Mouse (Mus musculus) kidney, postnatal 0 days (tissue): ENCODE results near the gene Ddb1. TPM values are rescaled to one million over a fixed set of nuclear protein-coding genes. Genes with fewer than 3 reads are reported as not detected.
"Not testable (repeated sequence)": the region's sequence is repeated elsewhere in the genome, so short reads cannot be mapped to it uniquely, and the experiment has no call there.

ENCODE experiments used
- ATAC-seq: fragments of 200-750 bp; cut with Nextera tagmentation; replicated peaks from 2 replicates; pipeline ENCODE4 v1.8.0; 2017; ENCODE audit warnings: low read depth, moderate number of reproducible peaks, moderate TSS enrichment, moderate library complexity; ENCODE audit not compliant: low FRiP score
- DNase-seq: peaks from one replicate; pipeline ENCODE4 v3.0.0-alpha.2; 2016; ENCODE audit warnings: low spot score
- H3K27ac ChIP-seq: fragments of 300-500 bp; sonication (generic); 2 replicates; pipeline ENCODE4 v1.5.1; 2014; ENCODE audit warnings: mild to moderate bottlenecking
- H3K27me3 ChIP-seq: fragments of 300-500 bp; sonication (generic); 2 replicates; pipeline ENCODE4 v1.6.1; 2014; ENCODE audit warnings: low read length, mixed read lengths; ENCODE audit not compliant: insufficient read depth
- H3K36me3 ChIP-seq: fragments of 300-500 bp; sonication (generic); 2 replicates; pipeline ENCODE4 v1.6.1; 2014; ENCODE audit warnings: low read length, mixed read lengths; ENCODE audit not compliant: insufficient read depth
- H3K4me1 ChIP-seq: fragments of 300-500 bp; sonication (generic); replicated peaks from 2 replicates; pipeline ENCODE4 v1.6.1; 2014; ENCODE audit warnings: antibody characterized with exemption, low read length, mixed read lengths; ENCODE audit not compliant: insufficient read depth
- H3K4me2 ChIP-seq: fragments of 300-500 bp; sonication (generic); 2 replicates; pipeline ENCODE4 v1.6.1; 2014; ENCODE audit warnings: mild to moderate bottlenecking, low read length, moderate library complexity, mixed read lengths
- H3K4me3 ChIP-seq: fragments of 300-500 bp; sonication (generic); replicated peaks from 2 replicates; pipeline ENCODE4 v1.5.1; 2014; ENCODE audit warnings: low read depth, low read length
- H3K9ac ChIP-seq: fragments of 300-500 bp; sonication (generic); 2 replicates; pipeline ENCODE4 v1.6.1; 2014; ENCODE audit warnings: low read depth, low read length
- H3K9me3 ChIP-seq: fragments of 300-500 bp; sonication (generic); replicated peaks from 2 replicates; pipeline ENCODE4 v1.6.1; 2016; ENCODE audit warnings: low read length, inconsistent platforms, mixed read lengths
- CTCF ChIP-seq: IDR thresholded peaks from 2 replicates; pipeline ENCODE4 v1.5.1; 2016; ENCODE audit warnings: antibody characterized with exemption, low read depth, mild to moderate bottlenecking, moderate library complexity
- WGBS: fragments of 180-500 bp; shearing (Covaris S2); extraction: QIAGEN DNeasy Blood & Tissue Kit; methylation state at CpG from one replicate; pipeline ENCODE4 v1.1.7; 2014; 5-methylcytosine and 5-hydroxymethylcytosine counted together
- polyA plus RNA-seq: library from polyadenylated mRNA; unstranded; fragments of >200 nt; fragmentation: Nextera tagmentation; extraction: Ambion mirVana; gene quantifications from 2 replicates; pipeline ENCODE4 v1.2.1, GENCODE M21; 2015

Gene Ddb1
- polyA plus RNA-seq, result 205 and 225 TPM in 2 replicates

DNA sequence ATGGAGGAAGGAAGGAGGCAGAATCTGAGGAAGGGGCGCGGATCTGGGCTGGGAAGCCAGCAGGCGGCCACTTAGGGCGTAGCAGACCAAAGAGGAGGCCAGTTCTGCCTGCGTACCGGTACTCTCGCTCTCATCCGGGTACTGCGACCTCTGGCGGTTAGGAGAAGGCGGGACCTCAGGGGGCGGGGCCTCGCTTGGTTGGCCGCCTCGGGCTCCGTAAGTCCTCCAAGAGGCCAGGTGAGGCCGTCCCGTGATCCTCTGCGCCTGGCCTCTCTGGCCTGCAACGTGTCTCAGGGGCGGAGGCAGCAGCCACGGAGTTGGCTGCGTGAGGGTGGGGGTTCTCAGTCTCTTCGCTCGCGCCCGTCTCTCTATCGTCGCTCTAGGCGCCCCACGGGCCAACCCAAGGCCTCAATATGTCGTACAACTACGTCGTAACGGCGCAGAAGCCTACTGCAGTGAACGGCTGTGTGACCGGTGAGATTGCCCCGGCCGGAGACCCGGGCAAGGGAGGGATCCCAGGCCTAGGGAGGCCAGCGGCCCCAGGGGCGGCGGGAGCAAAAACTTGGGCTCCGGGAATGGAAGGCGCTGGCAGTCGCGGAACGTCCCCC, at the start of gene Ddb1, which contains the start of gene Tkfc:
Gene Ddb1 (plus strand): TSS at position 35 of the 608 bp plus-strand sequence.
Gene Tkfc (minus strand): TSS at position 362 of the 608 bp plus-strand sequence.
- H3K36me3 ChIP-seq, result peaks cover 24% of the 10 kb centered on the region
- peak within 1 kb of the TSS; percentile 79 for H3K4me3 ChIP-seq
- peak; percentile 79 for TF ChIP-seq CTCF
- H3K27ac ChIP-seq, result peak within 1 kb of the TSS; percentile 91
- H3K27me3 ChIP-seq, result no peaks in the 10 kb centered on the region
- no peaks in the 10 kb centered on the region for H3K9me3 ChIP-seq
- peaks cover 12% of the 10 kb centered on the region for H3K4me1 ChIP-seq
- ATAC-seq, result peak; percentile 95
- under 1% methylated on average over 49 of the region's 49 CpGs for WGBS
- peak within 1 kb of the TSS; percentile 72 for H3K4me2 ChIP-seq
- peak within 1 kb of the TSS; percentile 85 for H3K9ac ChIP-seq
- peak; percentile 99 for DNase-seq

- WGBS, result under 1% methylated on average over 43 of the region's 43 CpGs
- peaks cover 8% of the 10 kb centered on the region; the same call in 1 of the 2 replicates for H3K4me1 ChIP-seq
- H3K4me3 ChIP-seq, result peak within 1 kb of the TSS; percentile 72
- no peaks in the 10 kb centered on the region for H3K9me3 ChIP-seq
- peak within 1 kb of the TSS; percentile 68 for H3K4me2 ChIP-seq
- peak within 1 kb of the TSS; percentile 14 for H3K27ac ChIP-seq
- H3K27me3 ChIP-seq, result no peaks in the 10 kb centered on the region
- peak; percentile 96 for ATAC-seq
- TF ChIP-seq CTCF, result peak; percentile 19; the same call in 1 of the 2 replicates
- H3K9ac ChIP-seq, result peak within 1 kb of the TSS; percentile 53
- DNase-seq, result peak; percentile 90
- H3K36me3 ChIP-seq, result peaks cover 12% of the 10 kb centered on the region
These were observed 49.3 kb upstream of the Ddb1 start, which contains the start of gene Tmem216 for GRCm38 (mm10) chr19:10555624-10556510. TSS of gene Tmem216 (minus strand) at chr19:10556238.

DNA sequence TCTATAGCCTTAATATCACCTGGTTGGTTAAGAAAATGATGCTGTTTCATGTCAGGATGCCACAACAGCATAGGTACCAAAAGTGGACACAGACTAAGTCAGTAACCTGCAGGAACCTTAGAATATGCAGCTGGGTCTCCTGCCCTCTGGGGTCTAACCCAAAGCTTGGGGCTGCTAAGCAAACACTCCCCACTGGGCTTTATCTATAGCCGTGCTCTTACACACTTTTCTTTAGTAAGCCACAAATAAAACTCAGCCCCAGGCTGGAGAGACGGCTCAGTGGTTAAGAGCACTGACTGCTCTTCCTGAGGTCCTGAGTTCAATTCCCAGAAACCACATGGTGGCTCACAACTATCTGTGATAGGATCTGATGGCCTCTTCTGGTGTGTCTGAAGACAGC, 48.1 kb upstream of the Ddb1 start:
- Histone ChIP-seq H3K36me3 (peaks cover 2% of the 10 kb centered on the region; the same call in 1 of the 2 replicates), H3K4me2 (no peak overlapping the region), H3K4me3 (no peak overlapping the region), H3K9me3 (no peaks in the 10 kb centered on the region), H3K27ac (no peak overlapping the region), H3K4me1 (peaks cover 8% of the 10 kb centered on the region; the same call in 1 of the 2 replicates), H3K9ac (no peak overlapping the region), H3K27me3 (no peaks in the 10 kb centered on the region)
- DNase-seq (no peak), ATAC-seq (no peak)
- no peak for TF ChIP-seq CTCF
- WGBS, result 42% methylated on average over 2 of the region's 2 CpGs

- Histone ChIP-seq H3K9me3 (no peaks in the 10 kb centered on the region), H3K36me3 (no peaks in the 10 kb centered on the region), H3K4me3 (no peak overlapping the region), H3K9ac (no peak overlapping the region), H3K27me3 (no peaks in the 10 kb centered on the region), H3K4me1 (peaks cover 8% of the 10 kb centered on the region; the same call in 1 of the 2 replicates), H3K27ac (no peak overlapping the region), H3K4me2 (no peak overlapping the region)
- ATAC-seq, result no peak
- no peak for TF ChIP-seq CTCF
- DNase-seq, result peak; percentile 5
- WGBS, result 42% methylated on average over 2 of the region's 2 CpGs
These were observed 47.7 kb upstream of the Ddb1 start for GRCm38 (mm10) chr19:10557430-10557829.

DNA sequence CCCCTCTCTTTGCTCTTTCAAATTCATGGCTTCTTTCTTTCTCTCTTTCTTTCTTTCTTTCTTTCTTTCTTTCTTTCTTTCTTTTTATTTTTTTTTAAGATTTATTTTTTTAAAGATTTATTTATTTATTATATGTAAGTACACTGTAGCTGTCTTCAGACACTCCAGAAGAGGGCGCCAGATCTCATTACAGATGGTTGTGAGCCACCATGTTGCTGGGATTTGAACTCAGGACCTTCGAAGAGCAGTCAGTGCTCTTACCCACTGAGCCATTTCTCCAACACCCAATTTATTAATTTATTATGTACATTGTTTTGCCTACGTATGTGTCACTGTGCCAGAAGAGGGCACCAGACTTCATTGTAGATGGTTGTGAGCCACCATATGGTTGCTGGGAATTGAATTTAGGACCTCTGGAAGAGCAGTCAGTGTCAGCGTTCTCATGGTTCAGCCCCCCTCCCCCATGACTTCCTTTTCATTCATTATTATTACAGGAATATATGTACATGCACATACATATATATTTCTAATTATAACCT, 47.2 kb upstream of the Ddb1 start:
- H3K4me1 ChIP-seq, H3K27ac ChIP-seq, ATAC-seq, DNase-seq, H3K36me3 ChIP-seq, H3K4me3 ChIP-seq, H3K27me3 ChIP-seq, H3K4me2 ChIP-seq, H3K9ac ChIP-seq, H3K9me3 ChIP-seq: not testable (repeated sequence)
- 76% methylated on average over 4 of the region's 4 CpGs for WGBS
- 0 out of 2 replicates have a peak, but pooled peaks have one; percentile 22 for TF ChIP-seq CTCF

DNA sequence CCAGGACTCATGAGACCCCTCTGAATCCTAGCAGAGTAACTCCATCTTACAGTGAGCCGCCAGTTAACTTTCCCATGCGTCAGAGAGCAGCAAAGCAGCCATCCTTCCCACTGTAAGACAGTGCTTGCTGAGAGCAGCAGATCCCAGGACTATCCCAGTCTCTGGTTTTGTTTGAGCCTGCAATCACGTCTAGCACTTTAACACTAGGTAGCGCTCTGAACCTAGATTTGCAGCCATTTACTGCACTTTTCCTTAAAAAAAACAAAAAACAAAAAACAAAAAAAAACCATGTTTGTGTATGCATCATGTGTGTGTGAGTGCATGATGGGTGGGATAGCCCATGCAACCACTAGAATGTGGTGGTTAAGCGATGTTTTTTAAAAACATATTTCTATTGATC, 45.0 kb upstream of the Ddb1 start:
- H3K4me2 ChIP-seq, result no peak overlapping the region
- no peaks in the 10 kb centered on the region for H3K36me3 ChIP-seq
- 47% methylated on average over 5 of the region's 5 CpGs for WGBS
- TF ChIP-seq CTCF, result peak; percentile 58; the same call in 1 of the 2 replicates
- H3K27ac ChIP-seq, result no peak overlapping the region
- ATAC-seq (no peak), DNase-seq (peak; percentile 69)
- no peaks in the 10 kb centered on the region for H3K27me3 ChIP-seq
- H3K4me1 ChIP-seq, result peaks cover 5% of the 10 kb centered on the region; the same call in 1 of the 2 replicates
- H3K9ac ChIP-seq, result no peak overlapping the region
- H3K9me3 ChIP-seq, result no peaks in the 10 kb centered on the region
- no peak overlapping the region for H3K4me3 ChIP-seq
